Mouse (Mus musculus): ENCODE results near the gene Kbtbd3.

Kbtbd3 gene

GRCm38 (mm10) chr9:4309351-4310085 lies at the start of gene Kbtbd3, which contains the start of gene Aasdhppt:
Gene Kbtbd3, plus strand, starts transcription at chr9:4309833.
Gene Aasdhppt, minus strand, starts transcription at chr9:4309471.
- DNase-seq: peak; percentile 99

- DNase-seq: peak; percentile 47 to 64
These were observed 49.5 kb upstream of the Kbtbd3 start for GRCm38 (mm10) chr9:4259841-4260745.

- no peak for DNase-seq
These were observed 48.9 kb upstream of the Kbtbd3 start for GRCm38 (mm10) chr9:4260746-4261090.

- DNase-seq: no peak
These were observed 42.8 kb upstream of the Kbtbd3 start for GRCm38 (mm10) chr9:4266881-4267280.

GRCm38 (mm10) chr9:4283850-4284249 lies 25.8 kb upstream of the Kbtbd3 start:
- no peak for DNase-seq

- no peak for DNase-seq
These were observed 9.2 kb upstream of the Kbtbd3 start for GRCm38 (mm10) chr9:4300466-4300865.

- no peak for DNase-seq
These were observed 4.8 kb upstream of the Kbtbd3 start for GRCm38 (mm10) chr9:4304867-4305266.

GRCm38 (mm10) chr9:4308628-4309350 lies 844 bp upstream of the Kbtbd3 start:
- DNase-seq: no peak

GRCm38 (mm10) chr9:4310706-4311105 lies 1.1 kb downstream of the Kbtbd3 start:
- no peak for DNase-seq

GRCm38 (mm10) chr9:4311162-4311561 lies 1.5 kb downstream of the Kbtbd3 start:
- no peak for DNase-seq

- DNase-seq: no peak
These were observed 4.3 kb downstream of the Kbtbd3 start for GRCm38 (mm10) chr9:4313946-4314345.

- no peak for DNase-seq
These were observed 6.1 kb downstream of the Kbtbd3 start for GRCm38 (mm10) chr9:4315746-4316145.

GRCm38 (mm10) chr9:4318939-4319721 lies 9.5 kb downstream of the Kbtbd3 start:
- no peak for DNase-seq

GRCm38 (mm10) chr9:4353163-4353562 lies 43.5 kb downstream of the Kbtbd3 start:
- DNase-seq: no peak

- peak; percentile 97 for DNase-seq
These were observed 66.4 kb downstream of the Kbtbd3 start, which contains the start of gene Msantd4 for GRCm38 (mm10) chr9:4375828-4376639. Gene Msantd4, plus strand, starts transcription at chr9:4376562.

GRCm38 (mm10) chr9:4376640-4377120 lies 67.0 kb downstream of the Kbtbd3 start:
- DNase-seq: no peak
